ENCODE assay signal across 15 mouse cellular contexts in the genomic region with DNA sequence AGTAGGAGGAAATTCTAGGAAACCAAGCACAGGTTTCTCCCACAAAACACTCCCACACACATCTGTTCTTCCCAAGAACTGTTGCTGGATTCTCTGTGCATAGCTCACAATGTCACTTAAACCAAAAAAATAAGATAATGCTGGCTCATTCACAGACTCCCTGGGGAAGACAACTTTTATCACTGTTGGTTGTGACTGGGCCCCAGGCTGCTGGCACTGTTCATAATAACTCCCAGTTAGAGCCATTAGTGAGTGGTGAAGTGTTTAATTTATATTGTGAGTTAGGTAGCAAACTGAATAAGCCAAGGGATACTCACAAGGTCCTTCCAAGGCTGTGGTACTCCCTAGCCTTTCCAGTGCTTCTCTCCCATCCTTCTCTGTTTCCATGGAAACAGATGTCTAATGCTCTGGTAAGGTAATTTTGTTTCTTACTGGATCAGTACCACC.
DNase-seq lines count a peak whose midpoint lies in the region; ATAC-seq and TF ChIP-seq lines count a peak whose summit lies in the region.
"Had no signal": no experiment of that assay in that cellular context is flagged by ENCODE, and none has a peak within 500 bp of the region (broad histone marks: within the 10 kb centered on the region; RNA-seq: fewer than 3 reads in every experiment).

No protein-coding gene starts in this region.

- no peaks in the 10 kb centered on the region for H3K4me1 ChIP-seq in forebrain, postnatal 0 days (ENCODE audit: insufficient read depth)
- no peaks in the 10 kb centered on the region for H3K4me1 ChIP-seq in forebrain, embryonic 12.5 days
- H3K4me1 ChIP-seq in intestine, embryonic 15.5 days (replicated peaks) = no peaks in the 10 kb centered on the region
- H3K4me1 ChIP-seq: heart, embryonic 10.5 days; neural tube, embryonic 15.5 days had no signal

- DNase-seq in forebrain, postnatal 0 days = peak; percentile 1
- peak; percentile 60 to 68 for DNase-seq in right cerebral cortex, adult 2 months (ENCODE audit: low spot score in 2 of 2)
- DNase-seq in right cerebral cortex, postnatal 4 days = no peak
- peak; percentile 67 to 76 for DNase-seq in left cerebral cortex, adult 9 months (ENCODE audit: low spot score in 2 of 2)
- no peak for DNase-seq in cerebellum, adult 11-12 months
- DNase-seq in c-Kit-positive CD71-positive TER-119-positive erythroid progenitor cells, embryonic 14.5 days (ENCODE audit: low spot score) = no peak
- DNase-seq: adrenal gland, postnatal 25 days; cerebellum, adult 11 months; kidney, adult 11 months; lung, postnatal 14 days had no signal

- H3K27ac ChIP-seq in forebrain, postnatal 0 days (ENCODE audit: low read depth, low read length) = no peak overlapping the region
- H3K27ac ChIP-seq in forebrain, embryonic 12.5 days = no peak overlapping the region
- H3K27ac ChIP-seq in intestine, embryonic 15.5 days = no peak overlapping the region
- H3K27ac ChIP-seq: heart, embryonic 10.5 days; liver, embryonic 14.5 days; neural tube, embryonic 15.5 days had no signal

- H3K4me2 ChIP-seq in forebrain, postnatal 0 days (ENCODE audit: low read depth) = no peak overlapping the region
- H3K4me2 ChIP-seq in forebrain, embryonic 12.5 days = no peak overlapping the region
- H3K4me2 ChIP-seq in intestine, embryonic 15.5 days (replicated peaks) = no peak overlapping the region
- H3K4me2 ChIP-seq: neural tube, embryonic 15.5 days had no signal

- no peak overlapping the region for H3K9ac ChIP-seq in forebrain, postnatal 0 days
- H3K9ac ChIP-seq in forebrain, embryonic 12.5 days = no peak overlapping the region
- H3K9ac ChIP-seq in intestine, embryonic 15.5 days = no peak overlapping the region
- H3K9ac ChIP-seq: liver, embryonic 14.5 days; neural tube, embryonic 15.5 days had no signal

- H3K9me3 ChIP-seq in forebrain, postnatal 0 days (ENCODE audit: low read length) = no peaks in the 10 kb centered on the region
- no peaks in the 10 kb centered on the region for H3K9me3 ChIP-seq in forebrain, embryonic 12.5 days
- H3K9me3 ChIP-seq in intestine, embryonic 15.5 days = no peaks in the 10 kb centered on the region
- H3K9me3 ChIP-seq: heart, embryonic 10.5 days; neural tube, embryonic 15.5 days had no signal

- no peaks in the 10 kb centered on the region for H3K27me3 ChIP-seq in forebrain, postnatal 0 days (ENCODE audit: insufficient read depth, low read length)
- no peaks in the 10 kb centered on the region for H3K27me3 ChIP-seq in forebrain, embryonic 12.5 days
- no peaks in the 10 kb centered on the region for H3K27me3 ChIP-seq in intestine, embryonic 15.5 days (replicated peaks)
- H3K27me3 ChIP-seq: neural tube, embryonic 15.5 days had no signal

- ATAC-seq in forebrain, postnatal 0 days = peak; percentile 42; the same call in 1 of the 2 replicates
- ATAC-seq in forebrain, embryonic 12.5 days (ENCODE audit: low FRiP score) = no peak
- ATAC-seq in intestine, embryonic 15.5 days = no peak

- no peak overlapping the region for H3K4me3 ChIP-seq in forebrain, postnatal 0 days (ENCODE audit: low read depth, low read length)
- H3K4me3 ChIP-seq in forebrain, embryonic 12.5 days (replicated peaks) = no peak overlapping the region
- H3K4me3 ChIP-seq in intestine, embryonic 15.5 days (replicated peaks) = no peak overlapping the region
- H3K4me3 ChIP-seq: heart, embryonic 10.5 days; neural tube, embryonic 15.5 days had no signal

- no peaks in the 10 kb centered on the region for H3K36me3 ChIP-seq in forebrain, postnatal 0 days (ENCODE audit: insufficient read depth)
- H3K36me3 ChIP-seq in forebrain, embryonic 12.5 days (replicated peaks) = no peaks in the 10 kb centered on the region
- H3K36me3 ChIP-seq in intestine, embryonic 15.5 days = no peaks in the 10 kb centered on the region
- H3K36me3 ChIP-seq: heart, embryonic 10.5 days; neural tube, embryonic 15.5 days had no signal

- TF ChIP-seq CTCF in forebrain, postnatal 0 days (IDR thresholded peaks at IDR 0.05; ENCODE audit: low read depth) = no peak

Comparison
In these comparisons a context has a peak if more than half of its experiments do, and no peak if none do; other contexts are left out.
1. DNase-seq: peak in forebrain, postnatal 0 days (single experiment), right cerebral cortex, adult 2 months (2 of 2) and left cerebral cortex, adult 9 months (2 of 2); none in right cerebral cortex, postnatal 4 days (single experiment), cerebellum, adult 11-12 months (single experiment) and c-Kit-positive CD71-positive TER-119-positive erythroid progenitor cells, embryonic 14.5 days (single experiment).